Mouse (Mus musculus) brain, embryonic 18.5 days (tissue): ENCODE measurements around the gene Lysmd4.
A peak's percentile ranks its signal among the peaks of the same experiment; 100 is the strongest.
"Not testable (repeated sequence)": the region's sequence is repeated elsewhere in the genome, so short reads cannot be mapped to it uniquely, and the experiment has no call there.

Experiments used
- DNase-seq: peaks from one replicate; pipeline ENCODE4 v3.0.0-alpha.2; 2012; ENCODE audit warnings: low read depth, low spot score

Gene Lysmd4

DNA sequence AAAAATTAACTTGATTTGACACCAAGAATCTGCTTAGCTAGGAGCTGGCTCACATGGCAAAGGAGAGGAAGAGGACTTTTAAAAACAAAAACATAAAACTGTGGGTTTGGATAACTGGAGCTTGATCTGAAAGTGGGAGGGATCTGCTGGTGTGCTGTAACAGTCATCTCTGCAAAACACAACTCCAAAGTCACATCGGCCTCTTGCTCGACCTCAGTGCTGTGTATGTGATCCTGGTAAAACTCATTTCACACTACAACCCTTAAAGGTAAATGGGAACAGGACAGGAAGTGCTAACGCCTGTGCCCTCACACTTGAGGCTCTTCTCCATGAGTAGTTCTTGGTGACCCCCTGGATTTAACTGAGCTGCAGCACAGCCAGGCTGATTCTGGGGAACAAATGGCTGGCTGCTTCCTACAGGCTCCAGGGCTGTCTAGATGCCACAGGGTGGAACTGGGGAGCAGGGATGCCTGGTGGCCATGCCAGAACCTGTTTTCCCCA, 8.3 kb downstream of the Lysmd4 start:
- DNase-seq: no peak

GRCm38 (mm10) chr7:67232504-67232903, 10.2 kb downstream of the Lysmd4 start:
- DNase-seq: no peak

GRCm38 (mm10) chr7:67234797-67235196, 12.5 kb downstream of the Lysmd4 start:
- no peak for DNase-seq

DNA sequence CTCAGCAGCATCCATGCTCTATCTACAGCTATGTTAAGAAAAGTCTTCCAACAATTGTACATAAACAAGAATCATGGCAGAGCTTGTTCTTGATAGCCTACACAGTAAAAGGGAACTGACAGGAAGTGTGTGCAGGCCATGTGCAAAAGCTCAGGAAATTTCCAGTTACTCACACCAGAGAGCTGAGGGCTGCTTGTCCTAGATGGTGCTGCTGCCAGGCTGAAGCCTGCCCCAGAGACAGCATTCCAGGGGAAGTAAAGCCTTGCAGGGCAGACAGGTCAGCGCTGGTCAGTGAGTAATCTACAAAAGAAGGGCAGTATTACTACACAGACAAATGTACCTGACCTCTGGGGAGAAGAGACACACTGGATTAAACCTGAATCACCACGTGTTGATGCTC, 14.0 kb downstream of the Lysmd4 start:
- DNase-seq: no peak

DNA sequence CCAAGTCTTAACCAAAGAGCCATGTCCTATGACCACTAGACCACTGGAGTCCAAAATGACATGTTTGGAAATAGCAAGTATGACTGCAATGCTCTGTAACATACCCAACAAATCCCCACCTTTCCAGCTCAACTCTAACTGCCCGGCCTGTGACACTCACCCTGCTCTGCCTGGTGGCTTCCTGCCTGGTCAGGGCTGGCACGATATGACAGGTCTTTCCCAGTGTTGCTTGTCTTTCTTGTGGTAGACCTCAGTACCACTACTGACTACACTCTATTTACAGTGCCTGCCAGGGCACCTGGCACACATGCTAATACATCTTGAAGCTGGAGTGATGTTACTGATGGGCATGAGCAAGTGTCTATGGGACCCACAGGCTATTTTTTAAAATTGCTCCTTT, 15.4 kb downstream of the Lysmd4 start:
- DNase-seq: no peak

GRCm38 (mm10) chr7:67241969-67242368, 19.6 kb downstream of the Lysmd4 start:
- DNase-seq: no peak

DNA sequence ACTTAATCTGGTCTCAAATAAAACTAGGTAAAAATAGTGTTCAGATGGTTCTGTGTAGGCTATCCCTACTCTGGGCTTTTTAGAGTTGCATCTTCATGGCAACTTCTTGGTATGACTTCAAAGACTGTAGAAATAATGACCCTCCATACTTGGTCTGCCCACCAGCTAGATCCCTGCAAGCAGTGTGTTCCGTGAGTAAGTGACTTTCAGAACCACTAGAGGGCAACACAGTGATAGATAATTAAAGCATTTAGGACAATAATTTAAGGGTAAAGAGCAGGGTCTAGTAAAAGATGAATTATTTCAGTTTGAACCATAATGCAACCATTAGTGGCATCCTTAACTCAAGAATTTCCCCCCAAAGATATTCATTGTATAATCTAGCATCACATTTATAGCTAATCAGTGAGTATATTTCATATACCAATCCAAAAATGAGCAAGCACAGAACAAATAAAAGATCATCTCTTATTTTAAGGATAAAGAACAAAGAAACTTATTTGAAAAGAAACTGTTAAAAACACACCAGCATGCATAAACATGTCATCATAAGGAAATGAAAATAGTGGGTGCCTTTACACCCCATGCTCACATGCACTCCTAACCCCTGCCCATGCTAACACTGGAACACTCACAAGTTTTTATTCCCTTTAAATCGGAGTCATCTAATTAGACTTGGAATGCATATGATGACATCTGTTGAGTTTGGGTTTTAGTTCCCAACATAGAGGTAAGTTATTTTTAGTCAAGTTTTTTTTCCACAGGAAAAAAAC, 21.0 kb downstream of the Lysmd4 start:
- DNase-seq: no peak

- no peak for DNase-seq
These were observed 21.5 kb downstream of the Lysmd4 start for GRCm38 (mm10) chr7:67243894-67244282.

GRCm38 (mm10) chr7:67245255-67245654, 22.9 kb downstream of the Lysmd4 start:
- no peak for DNase-seq

DNA sequence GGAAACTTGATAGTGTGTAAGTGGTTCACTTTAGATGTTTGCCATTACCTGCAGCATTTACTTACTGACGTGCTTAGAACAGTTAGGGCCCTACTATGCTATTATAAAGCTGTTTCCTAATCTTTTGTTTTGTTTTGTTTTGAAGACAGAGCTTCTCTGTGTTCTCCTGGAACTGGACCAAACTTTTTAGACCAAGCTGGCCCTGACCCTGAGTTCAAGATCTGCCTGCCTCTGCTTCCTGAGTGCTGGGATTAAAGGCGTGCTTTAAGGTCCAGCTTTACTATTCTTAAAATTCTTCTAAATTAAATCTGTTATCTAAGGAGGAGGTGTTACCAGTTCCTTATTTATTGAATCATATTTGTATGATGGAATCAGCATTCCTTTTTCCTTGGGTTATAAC, 23.7 kb downstream of the Lysmd4 start:
- DNase-seq: no peak

DNA sequence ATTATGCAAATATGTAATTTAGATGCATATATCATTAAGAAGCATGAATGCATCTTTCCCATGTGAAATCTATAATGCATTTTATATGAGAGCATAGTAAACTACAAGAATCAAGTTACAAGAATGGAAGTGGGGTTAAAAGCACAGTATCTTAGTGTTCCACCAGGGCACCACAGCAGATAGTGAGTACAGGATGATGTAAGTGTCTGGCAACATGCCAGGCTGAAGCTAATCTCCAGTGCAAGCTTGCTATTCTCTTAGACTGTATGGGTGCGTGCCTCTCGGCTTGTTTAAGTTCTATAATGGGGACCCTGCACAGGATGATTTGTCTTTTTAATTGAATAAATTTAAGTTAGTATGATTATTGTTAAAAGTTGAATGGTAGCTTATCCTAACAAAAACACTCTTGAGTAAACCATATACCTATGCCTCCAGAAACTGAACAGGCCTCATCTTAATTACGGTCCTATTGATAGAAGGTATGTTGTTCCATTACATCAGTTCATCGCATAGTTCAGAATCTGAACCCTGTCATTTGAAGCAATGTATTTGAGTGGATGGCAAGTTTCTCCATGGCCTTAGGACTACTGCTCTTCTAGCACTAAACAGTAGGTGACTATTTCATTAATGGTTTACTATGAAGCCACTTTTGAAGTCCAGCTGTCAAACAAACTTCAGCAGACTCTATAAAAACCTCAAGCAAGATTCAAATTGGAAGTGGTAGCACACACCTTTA, 37.7 kb downstream of the Lysmd4 start:
- peak; percentile 4 for DNase-seq

GRCm38 (mm10) chr7:67270447-67270846, 48.1 kb downstream of the Lysmd4 start:
- not testable (repeated sequence) for DNase-seq

DNA sequence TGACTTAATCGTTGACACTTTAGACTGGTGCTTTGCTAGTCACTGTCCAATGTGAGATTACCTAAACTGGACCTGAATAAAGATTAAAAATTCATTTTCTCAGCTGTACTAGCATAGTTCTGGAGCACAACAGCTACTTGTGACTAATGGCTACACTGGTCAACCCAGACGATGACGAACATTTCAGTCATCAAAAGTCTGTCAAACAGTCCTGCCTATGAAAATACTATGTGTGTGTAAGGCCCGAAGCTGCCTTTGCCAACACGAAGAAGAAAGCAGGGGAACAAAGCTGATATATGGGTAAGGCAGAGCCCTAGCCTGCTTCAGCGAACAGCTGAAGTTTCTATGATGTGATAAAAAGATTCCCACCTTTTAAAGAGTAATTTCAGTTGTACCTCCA, 61.2 kb downstream of the Lysmd4 start:
- DNase-seq: no peak

DNA sequence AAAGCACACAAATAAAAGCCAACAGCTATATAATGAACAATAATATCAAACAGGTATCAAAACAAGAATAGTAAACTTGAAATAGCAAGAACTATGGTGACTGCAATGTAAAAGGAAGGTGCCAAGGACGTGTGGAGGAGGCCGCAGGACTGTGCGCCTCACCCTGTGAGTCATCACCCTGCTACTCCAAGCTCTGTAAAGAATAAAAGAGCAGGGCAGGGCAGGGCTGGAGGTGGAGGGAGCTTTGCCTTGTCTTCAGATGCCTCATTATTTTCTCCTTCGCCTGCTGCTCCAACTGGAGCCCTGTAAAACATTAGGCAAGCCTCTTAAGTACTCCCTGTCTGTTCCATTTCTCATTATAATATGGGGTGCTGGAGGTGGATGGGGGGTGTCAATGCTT, 65.1 kb downstream of the Lysmd4 start:
- DNase-seq: no peak

- no peak for DNase-seq
These were observed 69.0 kb downstream of the Lysmd4 start for GRCm38 (mm10) chr7:67291356-67291755.

DNA sequence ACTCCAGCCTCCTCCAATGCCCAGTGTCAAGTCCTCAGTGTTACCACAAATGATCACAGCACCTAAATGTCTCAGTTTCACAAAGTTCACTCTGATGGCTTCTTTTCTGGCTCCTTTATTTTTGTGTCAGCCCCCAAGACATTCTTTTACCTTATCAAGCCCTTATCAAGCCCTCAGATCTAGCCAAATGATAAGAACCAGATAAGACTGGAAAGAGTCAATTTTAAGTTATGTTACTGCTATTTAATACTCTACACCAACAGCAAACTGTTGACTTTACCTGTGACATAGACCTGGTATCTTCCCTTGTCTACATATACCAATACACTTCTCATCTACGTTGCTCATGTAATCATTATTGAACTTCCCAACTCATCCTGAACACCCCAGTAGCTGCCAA, 74.1 kb downstream of the Lysmd4 start:
- DNase-seq: no peak

GRCm38 (mm10) chr7:67304937-67305336, 82.6 kb downstream of the Lysmd4 start:
- no peak for DNase-seq

GRCm38 (mm10) chr7:67307078-67307477, 84.7 kb downstream of the Lysmd4 start:
- DNase-seq: no peak

DNA sequence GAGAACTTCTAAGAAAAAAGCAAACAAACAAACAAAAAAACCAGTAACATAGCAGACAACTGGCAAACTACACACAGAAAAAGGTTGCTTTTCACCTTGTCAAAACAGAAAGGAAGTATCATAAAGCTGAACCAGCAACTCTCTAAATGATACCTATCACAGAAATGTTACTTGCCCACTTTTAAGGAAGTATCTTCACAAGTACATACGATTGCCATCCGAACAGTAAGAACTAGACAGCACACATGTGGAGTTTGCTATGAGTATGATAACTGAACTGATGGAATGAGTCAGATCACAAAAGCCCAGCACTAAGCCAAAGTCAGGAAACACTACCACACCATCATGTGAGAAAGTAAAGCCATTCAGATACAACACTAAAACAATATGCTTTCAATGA, 85.8 kb downstream of the Lysmd4 start:
- no peak for DNase-seq

GRCm38 (mm10) chr7:67310151-67310550, 87.8 kb downstream of the Lysmd4 start:
- no peak for DNase-seq

DNA sequence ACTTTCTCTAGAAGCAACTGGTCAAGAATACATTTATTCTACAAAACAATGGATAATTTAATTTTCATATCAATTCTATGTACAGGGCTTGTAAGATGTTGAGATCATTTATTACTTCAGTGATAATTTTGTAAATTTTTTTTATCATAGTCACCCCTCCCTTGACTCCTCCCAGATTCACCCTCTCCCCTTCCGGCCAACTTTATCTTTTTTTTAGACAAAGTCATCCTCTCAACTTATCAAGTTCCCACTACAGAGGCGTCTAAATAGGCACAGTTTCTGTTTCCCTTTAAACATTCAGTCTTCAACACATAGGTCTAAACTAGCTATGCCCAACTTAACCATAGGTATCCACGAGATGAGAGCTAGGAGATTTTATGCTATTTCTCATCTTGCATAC, 90.9 kb downstream of the Lysmd4 start:
- no peak for DNase-seq

GRCm38 (mm10) chr7:67318697-67319096, 96.4 kb downstream of the Lysmd4 start:
- no peak for DNase-seq

DNA sequence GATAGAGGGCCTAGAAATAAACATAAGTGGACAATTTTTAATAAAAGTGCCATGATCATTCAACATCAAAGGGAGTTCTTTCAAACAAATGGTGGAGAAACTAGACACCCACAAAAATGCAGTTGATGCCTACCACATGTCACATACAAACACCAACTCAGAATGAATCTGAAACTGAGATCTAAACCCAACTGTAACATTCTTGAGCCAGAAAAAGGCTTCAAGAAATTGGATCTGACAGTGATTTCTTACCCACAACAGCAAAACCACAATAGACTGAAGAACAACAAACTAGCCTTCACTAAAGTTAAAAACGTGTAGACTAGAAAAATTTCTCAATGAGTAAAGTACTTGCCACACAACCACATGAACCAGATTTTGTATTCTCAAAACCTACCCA, 98.0 kb downstream of the Lysmd4 start:
- DNase-seq: no peak
